Mouse (Mus musculus) megakaryocyte, embryonic 14.5 days (primary cell): ENCODE data around the gene Erc1.

ENCODE experiments used
- FLI1 ChIP-seq: IDR thresholded peaks from 2 replicates; pipeline ENCODE4 v1.6.1; 2012; ENCODE audit warnings: low read length, inconsistent platforms, mixed read lengths
- GATA1 ChIP-seq: IDR thresholded peaks from 3 replicates; pipeline ENCODE4 v1.6.1; 2012; ENCODE audit warnings: mixed read lengths, low read length, inconsistent platforms, borderline replicate concordance

GRCm38 (mm10) chr6:119565451-119566379 is 282.3 kb downstream of the Erc1 start:
- TF ChIP-seq GATA1 (no peak), FLI1 (no peak)
